Mouse (Mus musculus): ENCODE results near the gene Mc1r.

- TF ChIP-seq CTCF (IDR thresholded peaks at IDR 0.05; ENCODE audit: extremely low read depth, insufficient read depth, insufficient read length, insufficient replicate concordance) (no peak), POLR2A (IDR thresholded peaks at IDR 0.05; ENCODE audit: low read depth, low read length) (no peak)
Measured at GRCm38 (mm10) chr8:123446799-123447198, 39.9 kb downstream of the Mc1r start.

Data from spleen, adult 2 months (tissue).